Mouse (Mus musculus): ENCODE results near the gene Rbmx. TPM values are rescaled to one million over a fixed set of nuclear protein-coding genes. Genes with fewer than 3 reads are reported as not detected.

The Rbmx gene
- 196 and 207 TPM in 2 replicates for polyA plus RNA-seq (2012; rRNA removed)

GRCm38 (mm10) chrX:57392367-57393246 lies at the start of gene Rbmx:
Rbmx (minus strand) TSS chrX:57393036.

GRCm38 (mm10) chrX:57408769-57409168 lies 15.9 kb upstream of the Rbmx start, which contains the start of gene Gm364:
Gm364 (plus strand) TSS chrX:57409154.

GRCm38 (mm10) chrX:57338371-57339211 lies 54.2 kb downstream of the Rbmx start, which contains the start of gene Arhgef6:
Arhgef6 (minus strand) TSS chrX:57338729.

Other genes with a start within 250 kb of the Rbmx start
- not detected in 2 replicates for gene Cd40lg, start 180.9 kb downstream of the Rbmx start, polyA plus RNA-seq (2012; rRNA removed)
- 9.8 and 11.3 TPM in 2 replicates for gene Arhgef6, start 54.3 kb downstream of the Rbmx start, polyA plus RNA-seq (2012; rRNA removed)
- 0.04 TPM in 1 of 2 replicates, not detected in the other for gene Gm364, start 16.1 kb upstream of the Rbmx start, polyA plus RNA-seq (2012; rRNA removed)
- 0.67 and 0.70 TPM in 2 replicates for gene Gpr101, start 110.7 kb upstream of the Rbmx start, polyA plus RNA-seq (2012; rRNA removed)

Data from central nervous system, embryonic 18 days (tissue).